18 mouse cellular contexts compared by ENCODE assay signal in genomic region chr11:28649446-28649845, GRCm38 (mm10).
A peak's percentile ranks its signal among the peaks of the same experiment; 100 is the strongest.
DNase-seq lines count a peak whose midpoint lies in the region; ATAC-seq and TF ChIP-seq lines count a peak whose summit lies in the region.
"Had no signal": no experiment of that assay in that cellular context is flagged by ENCODE, and none has a peak within 500 bp of the region (broad histone marks: within the 10 kb centered on the region; RNA-seq: fewer than 3 reads in every experiment).

No protein-coding gene starts in this region.

- H3K27me3 ChIP-seq in heart, postnatal 0 days (ENCODE audit: control insufficient read depth, insufficient read depth, low read length) = no peaks in the 10 kb centered on the region
- H3K27me3 ChIP-seq in limb, embryonic 10.5 days (ENCODE audit: low read depth, poor library complexity, severe bottlenecking) = no peaks in the 10 kb centered on the region
- H3K27me3 ChIP-seq: liver, embryonic 12.5 days had no signal

- H3K4me3 ChIP-seq in heart, postnatal 0 days (ENCODE audit: low read depth, low read length) = no peak overlapping the region
- no peak overlapping the region for H3K4me3 ChIP-seq in limb, embryonic 10.5 days
- H3K4me3 ChIP-seq in layer of hippocampus, adult 2 months = no peak overlapping the region
- H3K4me3 ChIP-seq: embryonic facial prominence, embryonic 10.5 days; erythroblast, embryonic 14.5 days; liver, embryonic 12.5 days had no signal

- no peak for TF ChIP-seq EP300 in heart, postnatal 0 days (IDR thresholded peaks at IDR 0.05; ENCODE audit: low read depth)

- ATAC-seq in heart, postnatal 0 days (ENCODE audit: insufficient read depth, low read depth) = peak; percentile 47; the same call in 1 of the 2 replicates
- ATAC-seq: CD4-positive, CD25-positive, alpha-beta regulatory T cell, adult 4 months; intestine, postnatal 0 days; liver, embryonic 12.5 days; midbrain, embryonic 16.5 days; Patski had no signal

- no peak overlapping the region for H3K27ac ChIP-seq in heart, postnatal 0 days (ENCODE audit: low read depth)
- peak overlapping the region; percentile 46 for H3K27ac ChIP-seq in limb, embryonic 10.5 days
- no peak overlapping the region for H3K27ac ChIP-seq in layer of hippocampus, adult 2 months
- H3K27ac ChIP-seq: embryonic facial prominence, embryonic 10.5 days; liver, embryonic 12.5 days had no signal

- WGBS in heart, postnatal 0 days = 57% methylated on average over 7 of the region's 7 CpGs
- 85% methylated on average over 7 of the region's 7 CpGs for WGBS in limb, embryonic 10.5 days

- no peaks in the 10 kb centered on the region for H3K36me3 ChIP-seq in heart, postnatal 0 days (replicated peaks; ENCODE audit: control insufficient read depth, insufficient read depth, low read length)
- no peaks in the 10 kb centered on the region for H3K36me3 ChIP-seq in limb, embryonic 10.5 days
- H3K36me3 ChIP-seq: embryonic facial prominence, embryonic 10.5 days; liver, embryonic 12.5 days had no signal

- TF ChIP-seq CTCF in heart, postnatal 0 days (IDR thresholded peaks at IDR 0.05; ENCODE audit: low read depth) = no peak
- TF ChIP-seq CTCF in layer of hippocampus, adult 2 months (conservative IDR thresholded peaks at IDR 0.05) = no peak

- H3K4me1 ChIP-seq in heart, postnatal 0 days (ENCODE audit: control insufficient read depth, insufficient read depth) = no peaks in the 10 kb centered on the region
- peaks cover 13% of the 10 kb centered on the region for H3K4me1 ChIP-seq in limb, embryonic 10.5 days
- H3K4me1 ChIP-seq: liver, embryonic 12.5 days had no signal

- H3K9me3 ChIP-seq in heart, postnatal 0 days (replicated peaks; ENCODE audit: control insufficient read depth, low read length) = no peaks in the 10 kb centered on the region
- H3K9me3 ChIP-seq in limb, embryonic 10.5 days (replicated peaks) = no peaks in the 10 kb centered on the region
- H3K9me3 ChIP-seq: embryonic facial prominence, embryonic 10.5 days; liver, embryonic 12.5 days had no signal

- DNase-seq in heart, postnatal 0 days (ENCODE audit: low spot score) = no peak
- DNase-seq in heart, adult 8-10 months (ENCODE audit: low spot score) = no peak
- DNase-seq in Muller cell, postnatal 12 days (ENCODE audit: inconsistent ontology term) = peak; percentile 3
- DNase-seq in kidney, adult 8-10 months = peak; percentile 6 to 41
- DNase-seq in limb, embryonic 10.5 days (ENCODE audit: low spot score) = no peak
- DNase-seq in layer of hippocampus, adult 2 months (ENCODE audit: low spot score in 2 of 2) = no peak
- DNase-seq in spleen, postnatal 14 days (ENCODE audit: low spot score in 2 of 2) = no peak
- DNase-seq: adrenal gland, postnatal 10 days; cerebellum, postnatal 14 days; gastrocnemius, postnatal 36 days; left cerebral cortex, postnatal 4 days had no signal

- no peak overlapping the region for H3K4me2 ChIP-seq in heart, postnatal 0 days (ENCODE audit: low read depth, low read length)
- H3K4me2 ChIP-seq: liver, embryonic 12.5 days had no signal

- H3K9ac ChIP-seq in heart, postnatal 0 days (replicated peaks; ENCODE audit: low read depth, low read length) = no peak overlapping the region
- H3K9ac ChIP-seq: liver, embryonic 12.5 days had no signal

Comparison
In these comparisons a context has a peak if more than half of its experiments do, and no peak if none do; other contexts are left out.
1. DNase-seq: peak in Muller cell, postnatal 12 days (single experiment) and kidney, adult 8-10 months (2 of 2); none in heart, postnatal 0 days (single experiment), heart, adult 8-10 months (single experiment), limb, embryonic 10.5 days (single experiment), layer of hippocampus, adult 2 months (0 of 2) and spleen, postnatal 14 days (0 of 2).